Mouse (Mus musculus) adrenal gland, adult 18-20 months (tissue): ENCODE results near the gene Hsf2bp. TPM values are rescaled to one million over a fixed set of nuclear protein-coding genes. Genes with fewer than 3 reads are reported as not detected.

ENCODE experiments used
- DNase-seq, 2 experiments: peaks; one replicate each; pipeline ENCODE4 v3.0.0; 2021 to 2022; ENCODE audit warnings: low spot score in 2 of 2
- total RNA-seq, 2 experiments: library from RNA; stranded (reverse); gene quantifications; 1 replicate in 1 of 2; 2 replicates in 1 of 2; pipeline ENCODE4 v1.2.3; 2021

The Hsf2bp gene
- total RNA-seq, 2 experiments from 2014 or later = 0.66 to 1.1 TPM

- no peak for DNase-seq
Measured at GRCm38 (mm10) chr17:31912881-31913662, 123.1 kb downstream of the Hsf2bp start.

GRCm38 (mm10) chr17:31912387-31912786, 123.8 kb downstream of the Hsf2bp start:
- no peak for DNase-seq

GRCm38 (mm10) chr17:31908966-31909365, 127.2 kb downstream of the Hsf2bp start:
- DNase-seq = no peak

- DNase-seq = peak in 1 of 2 experiments; percentile 15
Measured at GRCm38 (mm10) chr17:31906441-31906840, 129.7 kb downstream of the Hsf2bp start.

- peak in 1 of 2 experiments; percentile 43 for DNase-seq
Measured at GRCm38 (mm10) chr17:31905791-31906211, 130.3 kb downstream of the Hsf2bp start.

- DNase-seq = no peak
Measured at GRCm38 (mm10) chr17:31905201-31905790, 130.9 kb downstream of the Hsf2bp start.

- DNase-seq = peak in 1 of 2 experiments; percentile 17
Measured at GRCm38 (mm10) chr17:31904036-31904435, 132.1 kb downstream of the Hsf2bp start.

GRCm38 (mm10) chr17:31902630-31903198, 133.4 kb downstream of the Hsf2bp start:
- peak in 1 of 2 experiments; percentile 13 for DNase-seq

GRCm38 (mm10) chr17:31901461-31902204, 134.5 kb downstream of the Hsf2bp start:
- DNase-seq = peak in 1 of 2 experiments; percentile 20

- peak in 1 of 2 experiments; percentile 7 for DNase-seq
Measured at GRCm38 (mm10) chr17:31898941-31899340, 137.2 kb downstream of the Hsf2bp start.

GRCm38 (mm10) chr17:31897186-31897793, 138.9 kb downstream of the Hsf2bp start:
- DNase-seq = peak in 1 of 2 experiments; percentile 15

- DNase-seq = peak in 1 of 2 experiments; percentile 13
Measured at GRCm38 (mm10) chr17:31896751-31897150, 139.4 kb downstream of the Hsf2bp start.

- DNase-seq = peak in 1 of 2 experiments; percentile 9
Measured at GRCm38 (mm10) chr17:31896311-31896710, 139.8 kb downstream of the Hsf2bp start.

Other genes starting within 250 kb of the Hsf2bp start
- gene Sik1, start 180.5 kb downstream of the Hsf2bp start, total RNA-seq = 10 to 100 TPM; 41.3 to 81.9 TPM
- 10 to 100 TPM; 26.0 to 29.9 TPM for gene Rrp1b, start 249 bp downstream of the Hsf2bp start, total RNA-seq
- 1 to 10 TPM; 5.2 to 8.8 TPM for gene Notch3, start 130.5 kb upstream of the Hsf2bp start, total RNA-seq
- gene Ephx3, start 153.2 kb upstream of the Hsf2bp start, total RNA-seq = under 1 TPM in 1 of 2 experiments, not detected in 1; 0.19 TPM
- 100 to 1,000 TPM in 1 of 2 experiments, 10 to 100 TPM in 1; 96.2 to 110 TPM for gene Brd4, start 248.4 kb upstream of the Hsf2bp start, total RNA-seq